ENCODE assay signal across 12 mouse cellular contexts in genomic region chr15:7814917-7815316, GRCm38 (mm10). TPM values are rescaled to one million over a fixed set of nuclear protein-coding genes. Genes with fewer than 3 reads are reported as not detected.
DNase-seq lines count a peak whose midpoint lies in the region; ATAC-seq lines count a peak whose summit lies in the region.
"Had no signal": no experiment of that assay in that cellular context is flagged by ENCODE, and none has a peak within 500 bp of the region (broad histone marks: within the 10 kb centered on the region; RNA-seq: fewer than 3 reads in every experiment).

No protein-coding gene starts in this region.

- H3K4me3 ChIP-seq in liver, embryonic 11.5 days (ENCODE audit: low read depth, low read length): no peak overlapping the region
- H3K4me3 ChIP-seq in liver, embryonic 12.5 days: no peak overlapping the region
- H3K4me3 ChIP-seq in forebrain, embryonic 15.5 days: peak overlapping the region; percentile 25; the same call in 1 of the 2 replicates
- H3K4me3 ChIP-seq in limb, embryonic 13.5 days: peak overlapping the region; percentile 63
- H3K4me3 ChIP-seq in stomach, embryonic 15.5 days (replicated peaks): peak overlapping the region; percentile 32

- no peak overlapping the region; the same call in 1 of the 2 replicates for H3K4me2 ChIP-seq in liver, embryonic 11.5 days
- H3K4me2 ChIP-seq in liver, embryonic 12.5 days: no peak overlapping the region
- H3K4me2 ChIP-seq in forebrain, embryonic 15.5 days (replicated peaks): peak overlapping the region; percentile 42
- peak overlapping the region; percentile 97 for H3K4me2 ChIP-seq in limb, embryonic 13.5 days (replicated peaks)
- peak overlapping the region; percentile 95 for H3K4me2 ChIP-seq in stomach, embryonic 15.5 days

- H3K27me3 ChIP-seq in liver, embryonic 11.5 days (replicated peaks; ENCODE audit: control insufficient read depth, insufficient read depth, low read length): peaks cover 95% of the 10 kb centered on the region
- peaks cover 97% of the 10 kb centered on the region for H3K27me3 ChIP-seq in liver, embryonic 12.5 days (replicated peaks)
- H3K27me3 ChIP-seq in forebrain, embryonic 15.5 days: peaks cover 94% of the 10 kb centered on the region
- H3K27me3 ChIP-seq in limb, embryonic 13.5 days: peaks cover 99% of the 10 kb centered on the region
- H3K27me3 ChIP-seq in stomach, embryonic 15.5 days (replicated peaks): peaks cover 48% of the 10 kb centered on the region

- no peaks in the 10 kb centered on the region for H3K36me3 ChIP-seq in liver, embryonic 11.5 days (ENCODE audit: control insufficient read depth, insufficient read depth, low read length)
- H3K36me3 ChIP-seq in liver, embryonic 12.5 days: no peaks in the 10 kb centered on the region
- H3K36me3 ChIP-seq in forebrain, embryonic 15.5 days: no peaks in the 10 kb centered on the region
- no peaks in the 10 kb centered on the region for H3K36me3 ChIP-seq in limb, embryonic 13.5 days
- no peaks in the 10 kb centered on the region for H3K36me3 ChIP-seq in stomach, embryonic 15.5 days
- H3K36me3 ChIP-seq: G1E had no signal

- no peak overlapping the region for H3K9ac ChIP-seq in liver, embryonic 11.5 days (ENCODE audit: low read depth, low read length)
- no peak overlapping the region for H3K9ac ChIP-seq in liver, embryonic 12.5 days
- no peak overlapping the region for H3K9ac ChIP-seq in forebrain, embryonic 15.5 days (replicated peaks)
- no peak overlapping the region; the same call in 1 of the 2 replicates for H3K9ac ChIP-seq in limb, embryonic 13.5 days
- no peak overlapping the region for H3K9ac ChIP-seq in stomach, embryonic 15.5 days

- 4% methylated on average over 13 of the region's 13 CpGs for WGBS in liver, embryonic 11.5 days
- WGBS in liver, embryonic 12.5 days (ENCODE audit: insufficient replicate concordance): 6% methylated on average over 13 of the region's 13 CpGs
- 3% methylated on average over 13 of the region's 13 CpGs for WGBS in forebrain, embryonic 15.5 days
- WGBS in limb, embryonic 13.5 days: 1% methylated on average over 13 of the region's 13 CpGs
- WGBS in stomach, embryonic 15.5 days: 3% methylated on average over 13 of the region's 13 CpGs

- H3K27ac ChIP-seq in liver, embryonic 11.5 days (ENCODE audit: low read depth, low read length): no peak overlapping the region
- no peak overlapping the region for H3K27ac ChIP-seq in liver, embryonic 12.5 days
- no peak overlapping the region for H3K27ac ChIP-seq in forebrain, embryonic 15.5 days (replicated peaks)
- H3K27ac ChIP-seq in limb, embryonic 13.5 days: no peak overlapping the region
- H3K27ac ChIP-seq in stomach, embryonic 15.5 days: no peak overlapping the region
- H3K27ac ChIP-seq: macrophage had no signal

- H3K4me1 ChIP-seq in liver, embryonic 11.5 days (replicated peaks; ENCODE audit: control insufficient read depth, insufficient read depth, low read length): no peaks in the 10 kb centered on the region; the same call in 1 of the 2 replicates
- no peaks in the 10 kb centered on the region for H3K4me1 ChIP-seq in liver, embryonic 12.5 days
- peaks cover 45% of the 10 kb centered on the region for H3K4me1 ChIP-seq in forebrain, embryonic 15.5 days
- H3K4me1 ChIP-seq in limb, embryonic 13.5 days: peaks cover 56% of the 10 kb centered on the region
- H3K4me1 ChIP-seq in stomach, embryonic 15.5 days: peaks cover 9% of the 10 kb centered on the region

- DNase-seq in liver, embryonic 11.5 days (ENCODE audit: low spot score): peak; percentile 31
- no peak for DNase-seq in ovary, postnatal 10 days (ENCODE audit: low spot score)
- no peak for DNase-seq in frontal cortex, adult 2 months (ENCODE audit: extremely low spot score in 1 of 2, low spot score in 1 of 2)
- DNase-seq in adipocyte (ENCODE audit: low spot score): no peak
- DNase-seq: adrenal gland, postnatal 25 days; thymus, postnatal 36 days had no signal

- no peaks in the 10 kb centered on the region for H3K9me3 ChIP-seq in liver, embryonic 11.5 days (ENCODE audit: control insufficient read depth, low read length)
- no peaks in the 10 kb centered on the region for H3K9me3 ChIP-seq in liver, embryonic 12.5 days (replicated peaks)
- H3K9me3 ChIP-seq in forebrain, embryonic 15.5 days: no peaks in the 10 kb centered on the region
- no peaks in the 10 kb centered on the region for H3K9me3 ChIP-seq in limb, embryonic 13.5 days
- H3K9me3 ChIP-seq in stomach, embryonic 15.5 days: no peaks in the 10 kb centered on the region
- H3K9me3 ChIP-seq: G1E had no signal

- ATAC-seq in liver, embryonic 11.5 days (replicated peaks; ENCODE audit: low FRiP score): no peak
- ATAC-seq in liver, embryonic 12.5 days: no peak
- no peak for ATAC-seq in forebrain, embryonic 15.5 days (replicated peaks)
- no peak for ATAC-seq in limb, embryonic 13.5 days (ENCODE audit: low FRiP score, low read depth)
- no peak for ATAC-seq in stomach, embryonic 15.5 days (ENCODE audit: insufficient read depth, low FRiP score, low read depth)

RNA-seq across cellular contexts. Expression of gene Gdnf, which starts 4.3 kb away (rescaled TPM):
- 0.33 and 0.38 TPM in 2 replicates for polyA plus RNA-seq in liver, embryonic 11.5 days (2014; fragmentation: Nextera tagmentation; extraction: Ambion mirVana)
- polyA plus RNA-seq in liver, embryonic 12.5 days (2016; fragmentation: Nextera tagmentation; extraction: Ambion mirVana): 0.04 TPM in 1 of 2 replicates, not detected in the other
- polyA plus RNA-seq in forebrain, embryonic 15.5 days (2015; fragmentation: Nextera tagmentation; extraction: Ambion mirVana): 0.06 TPM in 1 of 2 replicates, not detected in the other
- 0.60 and 0.84 TPM in 2 replicates for polyA plus RNA-seq in limb, embryonic 13.5 days (2015; fragmentation: Nextera tagmentation; extraction: Ambion mirVana)
- 1.8 and 2.7 TPM in 2 replicates for polyA plus RNA-seq in stomach, embryonic 15.5 days (2015; fragmentation: Nextera tagmentation; extraction: Ambion mirVana)
- polyA plus RNA-seq in frontal cortex, adult 2 months (2012; rRNA removed): 0.58 and 0.86 TPM in 2 replicates
- polyA plus RNA-seq: G1E, macrophage had no signal

Comparison
In these comparisons a context has a peak if more than half of its experiments do, and no peak if none do; other contexts are left out.
1. H3K4me2 ChIP-seq: peak in forebrain, embryonic 15.5 days (single experiment), limb, embryonic 13.5 days (single experiment) and stomach, embryonic 15.5 days (single experiment); none in liver, embryonic 11.5 days (single experiment) and liver, embryonic 12.5 days (single experiment).
2. H3K4me3 ChIP-seq: peak in forebrain, embryonic 15.5 days (single experiment), limb, embryonic 13.5 days (single experiment) and stomach, embryonic 15.5 days (single experiment); none in liver, embryonic 11.5 days (single experiment) and liver, embryonic 12.5 days (single experiment).